Mouse (Mus musculus): ENCODE results near the gene Agt. TPM values are rescaled to one million over a fixed set of nuclear protein-coding genes. Genes with fewer than 3 reads are reported as not detected.

Gene Agt
- 76.2 TPM for polyA plus RNA-seq (2014; fragmentation: Illumina TruSeq; extraction: RNeasy Lipid Tissue Mini Kit (QIAGEN cat#74804); ENCODE audit: low read depth, low replicate concordance)

DNA sequence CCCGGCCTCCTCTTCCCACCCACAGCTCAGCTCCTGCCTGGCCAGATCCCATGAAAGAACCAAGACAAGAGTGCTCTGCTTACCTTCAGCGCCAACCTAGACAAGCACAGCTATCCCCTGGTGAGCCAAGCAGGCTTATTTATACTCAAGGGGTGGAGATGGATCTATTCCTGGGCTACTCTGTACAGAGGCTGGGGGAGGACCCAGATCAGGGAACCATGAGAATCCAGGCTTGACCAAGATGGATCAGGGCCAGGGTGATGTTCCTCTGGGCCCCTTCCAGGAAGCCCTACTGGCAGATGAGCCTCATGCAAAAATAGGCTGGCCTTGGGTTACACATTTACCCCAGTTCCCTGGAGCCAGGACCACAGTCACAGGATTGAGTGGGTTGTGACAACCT, at the start of gene Agt:
Gene Agt (minus strand): TSS at position 114 of the 400 bp plus-strand sequence.

DNA sequence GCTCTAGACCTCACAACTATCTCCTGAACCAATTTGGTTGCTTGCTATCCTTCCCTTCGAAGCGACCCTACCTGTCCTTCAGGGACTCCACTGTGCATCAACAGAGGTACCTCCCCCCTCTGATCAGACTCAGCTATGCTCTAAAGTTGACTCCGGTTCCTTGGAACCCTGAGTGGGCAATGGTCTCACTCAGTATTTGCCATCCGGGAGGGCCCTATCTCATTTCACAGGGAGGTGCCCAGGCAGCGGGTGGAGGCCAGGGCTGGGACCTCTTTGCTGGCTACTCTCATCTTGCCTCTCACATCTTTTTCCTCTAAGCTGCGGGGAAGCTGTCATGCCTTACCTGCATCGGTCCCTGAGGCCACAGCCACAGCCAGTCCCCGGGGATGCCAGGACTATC, 6.3 kb upstream of the Agt start, which contains the start of gene Capn9:
Gene Capn9 (plus strand): TSS at position 301 of the 400 bp plus-strand sequence.

DNA sequence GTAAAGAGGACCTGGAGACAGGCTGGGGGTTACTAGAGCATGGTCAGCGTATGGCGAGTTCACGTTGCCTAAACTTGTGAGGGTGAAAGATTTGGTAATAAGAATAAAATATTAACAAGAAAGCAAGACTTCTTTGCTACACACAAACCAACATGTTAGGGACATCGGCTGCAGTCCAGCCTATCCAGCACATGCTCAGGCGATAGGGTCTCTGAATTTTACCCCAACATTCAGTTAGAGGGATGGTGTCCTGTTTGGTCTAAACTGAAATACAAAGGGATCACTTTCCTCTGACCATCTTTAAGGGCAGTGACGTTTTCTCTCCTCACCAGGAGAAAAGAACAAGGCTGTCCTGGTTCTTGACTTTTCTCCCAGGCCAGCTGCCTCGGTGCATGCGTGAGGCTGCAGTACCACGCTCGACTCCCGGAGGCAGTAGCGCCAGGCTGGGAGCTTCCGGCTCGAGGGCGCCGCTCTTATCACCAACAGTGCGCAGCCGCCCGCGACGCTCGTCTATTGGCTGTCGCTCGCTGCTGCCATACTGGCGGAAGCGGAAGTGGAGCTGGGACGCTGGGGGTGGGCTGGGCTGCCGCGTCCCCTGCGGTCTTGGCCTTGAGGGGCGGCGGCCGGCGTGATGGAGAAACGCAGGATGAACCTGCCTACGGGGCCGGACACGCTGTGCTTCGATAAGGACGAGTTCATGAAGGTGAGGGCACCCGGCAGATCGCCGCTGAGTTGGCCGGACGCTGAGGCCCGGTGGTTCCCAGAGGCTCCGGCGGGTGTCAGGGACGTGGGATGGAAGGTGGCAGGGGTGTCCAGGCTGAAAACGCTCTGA, 49.0 kb downstream of the Agt start, which contains the start of gene Cog2:
Gene Cog2 (plus strand): TSS at position 519 of the 832 bp plus-strand sequence.

Other genes starting within 250 kb of the Agt start
- not detected for gene Pgbd5, start 130.0 kb downstream of the Agt start, polyA plus RNA-seq (2014; fragmentation: Illumina TruSeq; extraction: RNeasy Lipid Tissue Mini Kit (QIAGEN cat#74804); ENCODE audit: low read depth, low replicate concordance)
- gene Cog2, start 48.9 kb downstream of the Agt start, polyA plus RNA-seq (2014; fragmentation: Illumina TruSeq; extraction: RNeasy Lipid Tissue Mini Kit (QIAGEN cat#74804); ENCODE audit: low read depth, low replicate concordance): 6.7 TPM
- gene Capn9, start 6.4 kb upstream of the Agt start, polyA plus RNA-seq (2014; fragmentation: Illumina TruSeq; extraction: RNeasy Lipid Tissue Mini Kit (QIAGEN cat#74804); ENCODE audit: low read depth, low replicate concordance): not detected
- gene 2310022B05Rik, start 93.7 kb upstream of the Agt start, polyA plus RNA-seq (2014; fragmentation: Illumina TruSeq; extraction: RNeasy Lipid Tissue Mini Kit (QIAGEN cat#74804); ENCODE audit: low read depth, low replicate concordance): 4.1 TPM
- 20.0 TPM for gene Ttc13, start 152.3 kb upstream of the Agt start, polyA plus RNA-seq (2014; fragmentation: Illumina TruSeq; extraction: RNeasy Lipid Tissue Mini Kit (QIAGEN cat#74804); ENCODE audit: low read depth, low replicate concordance)
- 1.4 TPM for gene Arv1, start 152.4 kb upstream of the Agt start, polyA plus RNA-seq (2014; fragmentation: Illumina TruSeq; extraction: RNeasy Lipid Tissue Mini Kit (QIAGEN cat#74804); ENCODE audit: low read depth, low replicate concordance)
- 9.7 TPM for gene Fam89a, start 182.1 kb upstream of the Agt start, polyA plus RNA-seq (2014; fragmentation: Illumina TruSeq; extraction: RNeasy Lipid Tissue Mini Kit (QIAGEN cat#74804); ENCODE audit: low read depth, low replicate concordance)
- not detected for gene Trim67, start 223.4 kb upstream of the Agt start, polyA plus RNA-seq (2014; fragmentation: Illumina TruSeq; extraction: RNeasy Lipid Tissue Mini Kit (QIAGEN cat#74804); ENCODE audit: low read depth, low replicate concordance)